Mouse (Mus musculus): ENCODE measurements around the gene Slc25a34.

Gene Slc25a34

GRCm38 (mm10) chr4:141618565-141619243 lies 4.9 kb downstream of the Slc25a34 start, which contains the start of gene Tmem82:
Gene Tmem82 (minus strand): TSS chr4:141618633.
- intact Hi-C loops (cut with DNase I): loop anchor here (5.0 kb wide), 1 partner anchor 229 kb away; the partner anchor contains the start of gene Ctrc

GRCm38 (mm10) chr4:141617863-141618564 lies 5.6 kb downstream of the Slc25a34 start:
- intact Hi-C loops (cut with DNase I): loop anchor here (5.0 kb wide), 1 partner anchor 229 kb away; the partner anchor contains the start of gene Ctrc

- intact Hi-C loops (cut with DNase I): loop anchor here (5.0 kb wide), 1 partner anchor 230 kb away; the partner anchor contains the start of gene Ctrc
These were observed 6.3 kb downstream of the Slc25a34 start for GRCm38 (mm10) chr4:141617299-141617698.

GRCm38 (mm10) chr4:141616811-141617210 lies 6.8 kb downstream of the Slc25a34 start:
- intact Hi-C loops (cut with DNase I): loop anchor here (5.0 kb wide), 1 partner anchor 230 kb away; the partner anchor contains the start of gene Ctrc

GRCm38 (mm10) chr4:141614946-141615345 lies 8.7 kb downstream of the Slc25a34 start:
- intact Hi-C loops (cut with DNase I): loop anchor here (5.0 kb wide), 1 partner anchor 232 kb away; the partner anchor contains the start of gene Ctrc

- intact Hi-C loops (cut with DNase I): no loop called here
These were observed 14.1 kb downstream of the Slc25a34 start for GRCm38 (mm10) chr4:141609538-141609937.

- intact Hi-C loops (cut with DNase I): no loop called here
These were observed 17.8 kb downstream of the Slc25a34 start, which contains the start of gene Fblim1 for GRCm38 (mm10) chr4:141605861-141606260. Gene Fblim1 (minus strand): TSS chr4:141606096.

- intact Hi-C loops (cut with DNase I): no loop called here
These were observed 18.2 kb downstream of the Slc25a34 start for GRCm38 (mm10) chr4:141605421-141605820.

GRCm38 (mm10) chr4:141604493-141604892 lies 19.1 kb downstream of the Slc25a34 start:
- intact Hi-C loops (cut with DNase I): no loop called here

- intact Hi-C loops (cut with DNase I): no loop called here
These were observed 19.7 kb downstream of the Slc25a34 start for GRCm38 (mm10) chr4:141603921-141604320.

GRCm38 (mm10) chr4:141602523-141603223 lies 20.9 kb downstream of the Slc25a34 start:
- intact Hi-C loops (cut with DNase I): no loop called here

- intact Hi-C loops (cut with DNase I): no loop called here
These were observed 22.3 kb downstream of the Slc25a34 start for GRCm38 (mm10) chr4:141601148-141601862.

- intact Hi-C loops (cut with DNase I): no loop called here
These were observed 23.3 kb downstream of the Slc25a34 start for GRCm38 (mm10) chr4:141600364-141600763.

GRCm38 (mm10) chr4:141599251-141600141 lies 24.1 kb downstream of the Slc25a34 start:
- intact Hi-C loops (cut with DNase I): no loop called here

GRCm38 (mm10) chr4:141598894-141599250 lies 24.7 kb downstream of the Slc25a34 start:
- intact Hi-C loops (cut with DNase I): no loop called here

- intact Hi-C loops (cut with DNase I): no loop called here
These were observed 25.3 kb downstream of the Slc25a34 start for GRCm38 (mm10) chr4:141598199-141598893.

GRCm38 (mm10) chr4:141596700-141597328 lies 26.8 kb downstream of the Slc25a34 start:
- intact Hi-C loops (cut with DNase I): no loop called here

GRCm38 (mm10) chr4:141595605-141596268 lies 27.9 kb downstream of the Slc25a34 start:
- intact Hi-C loops (cut with DNase I): no loop called here
